Mouse (Mus musculus) liver, adult 2 months (tissue): ENCODE measurements at regions not wholly inside any gene's neighbourhood (a gene's known extent, or its start where the extent isn't known, plus 50 kb on each side); places are given as distances from the start of the nearest gene placed in this dataset.
"Not testable (repeated sequence)": the region's sequence is repeated elsewhere in the genome, so short reads cannot be mapped to it uniquely, and the experiment has no call there.

Experiments used
- CTCF ChIP-seq: fragments of 200-500 bp; IDR thresholded peaks from 2 replicates; pipeline ENCODE4 v1.5.1; 2011; ENCODE audit warnings: low read depth, low read length, control low read depth
- POLR2A ChIP-seq: fragments of 200-500 bp; IDR thresholded peaks from 2 replicates; pipeline ENCODE4 v1.6.1; 2011; ENCODE audit warnings: low read length, control low read depth; ENCODE audit not compliant: insufficient read depth; ENCODE audit errors: extremely low read depth

DNA sequence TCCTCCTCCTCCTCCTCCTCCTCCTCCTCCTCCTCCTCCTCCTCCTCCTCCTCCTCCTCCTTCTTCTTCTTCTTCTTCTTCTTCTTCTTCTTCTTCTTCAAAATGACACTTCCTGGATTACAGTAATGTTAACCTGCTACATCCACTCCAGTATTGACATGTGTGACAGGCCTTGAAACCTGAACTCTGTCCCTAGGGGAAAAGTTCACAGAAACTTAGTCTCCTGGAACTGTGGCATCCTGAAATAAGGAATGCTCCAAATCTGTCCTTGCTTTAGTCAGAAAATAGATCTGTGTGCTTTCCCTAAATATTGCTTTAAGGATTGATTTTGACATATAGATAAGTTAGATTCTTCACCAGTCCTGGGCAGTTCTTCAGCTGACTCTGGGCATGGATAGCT lies 464.8 kb downstream of the Adam6a start:
- not testable (repeated sequence) for TF ChIP-seq CTCF, POLR2A
